Mouse (Mus musculus) thymus, adult 18-20 months (tissue): ENCODE measurements around the gene Olfr1351.
"Not testable (repeated sequence)": the region's sequence is repeated elsewhere in the genome, so short reads cannot be mapped to it uniquely, and the experiment has no call there.

Source experiments
- DNase-seq, 2 experiments: peaks; one replicate each; pipeline ENCODE4 v3.0.0; 2022; ENCODE audit warnings: mixed read lengths in 2 of 2

Olfr1351 gene

DNA sequence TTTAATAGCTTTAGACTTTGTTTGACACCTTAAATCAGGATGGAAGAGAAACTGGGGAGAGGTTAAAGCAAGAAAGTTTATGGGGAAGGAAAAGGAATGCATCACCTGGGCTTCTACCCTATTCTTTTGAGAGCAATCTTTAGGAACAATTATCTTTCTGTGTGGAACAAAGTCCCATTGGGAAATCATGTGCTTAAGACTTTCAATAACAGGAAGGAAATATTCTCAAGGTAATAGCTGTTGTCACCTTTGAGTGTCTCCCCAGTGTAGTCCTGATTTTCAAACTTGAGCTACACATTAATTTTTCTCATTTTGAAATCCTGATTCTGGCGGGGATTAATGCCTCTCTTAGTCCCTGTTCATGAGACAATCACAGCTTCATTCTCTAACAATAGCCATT, at the start of gene Olfr1351:
Gene Olfr1351, plus strand, starts transcription at position 301 of the 400 bp plus-strand sequence.
- no peak for DNase-seq

DNA sequence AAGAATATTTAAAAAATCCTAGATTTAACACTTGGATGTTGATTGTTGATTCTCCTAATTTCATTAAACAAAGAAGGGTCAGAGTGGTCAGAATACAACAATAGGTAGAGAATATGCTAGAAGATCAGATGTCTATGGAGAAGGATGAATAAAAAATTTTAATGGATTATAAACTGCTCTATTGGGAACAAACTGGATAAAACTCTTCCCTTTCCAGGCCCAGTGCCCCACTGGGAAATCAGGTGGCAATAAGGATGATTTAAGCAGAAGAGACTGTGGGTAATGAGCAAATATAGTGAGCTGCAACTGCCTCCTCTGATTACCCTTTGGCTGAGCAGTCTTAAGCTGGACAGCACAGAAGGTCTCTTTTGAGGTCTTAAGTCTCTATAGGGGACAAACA, 49.3 kb upstream of the Olfr1351 start, which contains the start of gene Olfr1353:
Gene Olfr1353, plus strand, starts transcription at position 301 of the 400 bp plus-strand sequence.
- DNase-seq: not testable (repeated sequence)

GRCm38 (mm10) chr10:78980750-78981149, 31.5 kb upstream of the Olfr1351 start, which contains the start of gene Olfr1352:
Gene Olfr1352 (plus strand): TSS chr10:78981050.
- no peak for DNase-seq

GRCm38 (mm10) chr10:79028441-79028840, 16.2 kb downstream of the Olfr1351 start, which contains the start of gene Olfr57:
Gene Olfr57 (plus strand): TSS chr10:79028741.
- no peak for DNase-seq

GRCm38 (mm10) chr10:79042457-79042856, 30.2 kb downstream of the Olfr1351 start:
- DNase-seq: not testable (repeated sequence)

- not testable (repeated sequence) for DNase-seq
Observed at GRCm38 (mm10) chr10:79057370-79057769, 45.1 kb downstream of the Olfr1351 start.
